Mouse (Mus musculus): ENCODE measurements around the gene Mecom.

GRCm38 (mm10) chr3:30093005-30093404 lies 454.8 kb downstream of the Mecom start:
- no peak for TF ChIP-seq POLR2A (IDR thresholded peaks at IDR 0.05; ENCODE audit: control insufficient read depth, low read depth, low read length)
- no peak for TF ChIP-seq CTCF (IDR thresholded peaks at IDR 0.05; ENCODE audit: control insufficient read depth, insufficient read depth, insufficient replicate concordance, low read depth, low read length)
